ENCODE assay signal across 18 mouse cellular contexts in the genomic region with DNA sequence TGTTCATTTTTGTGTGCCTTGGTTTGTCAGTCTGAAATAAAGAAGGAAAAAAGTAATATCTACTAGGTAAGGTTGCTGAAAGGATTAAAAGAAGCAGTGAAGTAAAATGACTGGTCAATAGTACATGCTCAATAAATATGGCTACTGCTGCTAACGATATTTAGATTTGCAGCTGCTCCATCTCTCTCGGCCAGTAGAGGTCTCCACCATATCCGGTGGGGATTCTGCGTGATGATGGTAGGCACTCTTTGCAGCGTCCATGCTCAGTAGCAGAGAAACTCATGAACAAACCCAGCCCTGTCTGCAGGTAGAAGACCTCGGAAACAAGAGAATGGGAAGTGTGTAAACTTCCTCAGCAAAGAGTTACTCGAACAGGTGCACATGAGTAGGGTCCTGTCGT. TPM values are rescaled to one million over a fixed set of nuclear protein-coding genes. Genes with fewer than 3 reads are reported as not detected.
DNase-seq lines count a peak whose midpoint lies in the region; TF ChIP-seq lines count a peak whose summit lies in the region.
"Had no signal": no experiment of that assay in that cellular context is flagged by ENCODE, and none has a peak within 500 bp of the region (broad histone marks: within the 10 kb centered on the region; RNA-seq: fewer than 3 reads in every experiment).

No protein-coding gene starts in this region.

- H3K27me3 ChIP-seq in E14TG2a.4 (ENCODE audit: insufficient read depth, low read length) = no peaks in the 10 kb centered on the region
- H3K27me3 ChIP-seq: neural tube, embryonic 15.5 days had no signal

- H3K9me3 ChIP-seq in E14TG2a.4 (ENCODE audit: low read length) = no peaks in the 10 kb centered on the region
- H3K9me3 ChIP-seq: neural tube, embryonic 15.5 days had no signal

- DNase-seq in layer of hippocampus, adult 2 months (ENCODE audit: low spot score in 2 of 2) = no peak
- DNase-seq in layer of hippocampus, adult 9-10 months (ENCODE audit: low spot score) = no peak
- peak; percentile 40 for DNase-seq in 416B (ENCODE audit: low read depth)
- no peak for DNase-seq in brain, embryonic 14.5 days (ENCODE audit: low read depth)
- no peak for DNase-seq in cerebellum, postnatal 25 days
- no peak for DNase-seq in layer of hippocampus, adult 8-10 months (ENCODE audit: low spot score in 2 of 2)
- DNase-seq: adrenal gland, adult 2 months; cerebellum, adult 8-10 months; gastrocnemius, postnatal 25 days; kidney, adult 18-20 months; liver; lung, postnatal 36 days; midbrain, embryonic 14.5 days had no signal

- TF ChIP-seq POLR2A in brain, embryonic 14.5 days (IDR thresholded peaks at IDR 0.05; ENCODE audit: borderline replicate concordance, extremely low read depth, insufficient read depth, insufficient read length, poor library complexity, severe bottlenecking) = no peak

- H3K4me1 ChIP-seq in E14TG2a.4 (replicated peaks; ENCODE audit: low read depth, low read length) = peaks cover 4% of the 10 kb centered on the region; the same call in 1 of the 2 replicates

- TF ChIP-seq CTCF in layer of hippocampus, adult 2 months (conservative IDR thresholded peaks at IDR 0.05) = peak; percentile 55
- TF ChIP-seq CTCF in E14TG2a.4 (conservative IDR thresholded peaks at IDR 0.05; ENCODE audit: low read length) = peak; percentile 71
- TF ChIP-seq CTCF in brain, embryonic 14.5 days (IDR thresholded peaks at IDR 0.05; ENCODE audit: borderline replicate concordance, extremely low read depth, insufficient read depth, insufficient read length) = peak; percentile 8; the same call in 1 of the 2 replicates

- no peak overlapping the region for H3K27ac ChIP-seq in layer of hippocampus, adult 2 months
- H3K27ac ChIP-seq: neural tube, embryonic 15.5 days had no signal

- H3K4me3 ChIP-seq in layer of hippocampus, adult 2 months = no peak overlapping the region
- no peak overlapping the region for H3K4me3 ChIP-seq in E14TG2a.4 (replicated peaks; ENCODE audit: low read length)
- H3K4me3 ChIP-seq: erythroblast, embryonic 14.5 days; neural tube, embryonic 15.5 days had no signal

- H3K36me3 ChIP-seq in E14TG2a.4 (ENCODE audit: insufficient read depth, low read length) = no peaks in the 10 kb centered on the region
- H3K36me3 ChIP-seq: neural tube, embryonic 15.5 days had no signal

RNA-seq across cellular contexts. Expression of a gene that starts 0.9 kb away (rescaled TPM):
- total RNA-seq in layer of hippocampus, adult 2 months (2021) = under 1 TPM in 1 of 2 experiments, not detected in 1; 0.29 TPM
- 0.14 and 0.32 TPM in 2 replicates for polyA plus RNA-seq in brain, embryonic 14.5 days (2012; rRNA removed)
- under 1 TPM in 1 of 4 experiments, not detected in 3; 0.23 TPM for total RNA-seq in layer of hippocampus, adult 8-10 months (2022)
- total RNA-seq: adrenal gland, adult 2 months; gastrocnemius, postnatal 25 days had no signal
- polyA plus RNA-seq: erythroblast, embryonic 14.5 days; heart, embryonic 14.5 days; hindbrain, embryonic 11.5 days; midbrain, embryonic 14.5 days; neural tube, embryonic 15.5 days had no signal

Comparison
In these comparisons a context has a peak if more than half of its experiments do, and no peak if none do; other contexts are left out.
1. CTCF ChIP-seq: peak in every context shown above with its lines; median percentile 71 in E14TG2a.4; 55 in layer of hippocampus, adult 2 months; 8 in brain, embryonic 14.5 days.